Mouse (Mus musculus): ENCODE results near the gene Trim59.
"Not testable (repeated sequence)": the region's sequence is repeated elsewhere in the genome, so short reads cannot be mapped to it uniquely, and the experiment has no call there.

Trim59 gene

DNA sequence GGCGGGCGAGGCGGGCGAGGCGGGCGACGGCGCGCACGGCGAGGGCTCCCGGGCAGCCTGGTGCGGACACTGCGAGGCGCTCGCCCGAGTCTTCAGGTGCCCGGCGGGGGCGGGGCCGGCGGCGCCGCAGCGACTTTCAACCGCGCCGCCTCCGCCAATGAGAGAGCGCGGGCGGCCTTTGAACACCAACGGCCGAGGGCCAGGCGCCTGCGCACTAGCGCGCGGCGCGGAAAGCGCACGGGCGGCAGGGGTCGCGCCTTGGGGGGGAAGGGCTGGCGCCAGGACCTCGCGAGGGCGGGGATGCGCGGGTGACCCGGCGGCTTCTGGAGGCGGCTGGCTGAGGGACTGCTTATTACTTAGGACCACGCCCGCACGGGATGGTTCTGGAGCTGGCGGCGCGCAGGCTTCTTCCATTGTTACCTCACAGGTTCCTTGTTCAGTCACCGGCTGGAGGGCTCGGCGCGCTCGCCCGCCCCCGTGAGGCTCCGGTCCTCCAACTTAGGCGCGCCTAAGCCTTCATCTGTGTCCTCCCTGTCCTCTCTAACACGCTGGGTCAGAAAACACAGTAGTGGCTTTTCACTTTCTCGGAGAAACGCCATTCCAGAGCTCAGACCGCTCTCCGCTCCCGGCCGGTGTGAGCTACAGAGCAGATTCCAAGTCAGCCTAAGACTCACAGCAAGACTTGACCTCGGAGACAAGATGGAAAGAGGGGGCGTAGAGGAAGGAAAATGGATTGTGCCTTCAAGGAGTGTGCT, at the start of gene Trim59:
Gene Trim59 (minus strand): TSS at position 111 of the 755 bp plus-strand sequence.
- DNase-seq: peak; percentile 92 to 95

GRCm38 (mm10) chr3:69064005-69064404, 19.4 kb upstream of the Trim59 start:
- DNase-seq: no peak

- DNase-seq: no peak
Measured at GRCm38 (mm10) chr3:69062764-69063163, 18.2 kb upstream of the Trim59 start.

DNA sequence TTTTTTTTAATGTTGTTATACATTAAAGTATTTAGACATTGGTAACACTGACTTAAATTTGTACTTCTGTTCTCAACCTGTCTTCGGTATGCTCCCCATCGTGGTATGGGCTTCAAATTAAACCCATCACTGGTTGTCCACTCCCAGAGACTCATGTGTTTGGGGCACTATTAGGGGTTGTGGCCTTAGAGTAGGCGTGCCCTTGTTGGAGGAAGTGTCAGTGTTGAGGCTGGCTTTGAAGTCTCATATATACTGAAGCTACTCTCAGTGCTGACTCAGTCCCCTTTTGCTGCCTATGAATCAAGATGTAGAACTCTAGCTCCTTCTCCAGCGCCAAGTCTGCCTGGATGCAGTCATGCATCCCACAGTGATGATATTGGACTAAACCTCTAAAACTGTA, 16.1 kb upstream of the Trim59 start:
- no peak for DNase-seq

GRCm38 (mm10) chr3:69055871-69056270, 11.3 kb upstream of the Trim59 start:
- no peak for DNase-seq

- DNase-seq: no peak
Measured at GRCm38 (mm10) chr3:69054760-69055432, 10.3 kb upstream of the Trim59 start.

GRCm38 (mm10) chr3:69051894-69052293, 7.3 kb upstream of the Trim59 start:
- no peak for DNase-seq

DNA sequence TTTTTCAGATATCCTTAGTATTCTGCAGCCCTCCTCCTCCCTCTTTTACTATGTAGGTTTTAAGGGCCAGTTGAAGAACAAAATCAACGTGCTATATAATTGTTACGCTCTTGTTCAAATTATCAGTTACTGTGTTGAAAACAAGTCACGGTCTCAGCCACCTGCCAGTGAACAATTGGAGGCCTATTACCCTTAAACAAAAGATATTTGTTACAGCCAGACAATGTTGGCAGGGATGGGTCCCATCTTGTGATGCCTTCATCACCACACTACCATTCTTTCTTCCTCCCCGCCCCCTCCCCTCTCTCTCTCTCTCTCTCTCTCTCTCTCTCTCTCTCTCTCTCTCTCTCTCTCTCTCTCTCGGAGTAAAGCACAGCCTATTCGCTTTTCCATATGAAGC, 4.5 kb upstream of the Trim59 start:
- no peak for DNase-seq

DNA sequence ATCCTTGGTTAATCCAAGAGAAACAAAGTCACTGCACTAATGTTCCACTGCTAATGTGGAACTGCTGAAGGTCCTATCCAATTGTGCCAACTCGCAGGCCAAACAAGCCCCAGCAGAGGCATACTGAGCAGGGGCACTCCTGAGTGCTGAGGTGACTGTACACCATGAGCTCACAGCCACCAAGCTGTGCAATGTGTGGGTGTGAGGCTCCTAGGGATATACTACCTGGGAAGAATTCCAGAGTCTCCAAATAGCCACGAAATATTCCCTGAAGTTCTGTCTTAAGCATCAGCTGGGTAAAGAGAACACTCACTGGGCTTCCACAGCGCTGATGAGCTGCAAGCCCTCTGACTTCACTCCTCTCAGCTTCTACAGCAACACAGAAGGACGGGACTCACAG, 3.1 kb upstream of the Trim59 start:
- DNase-seq: no peak

DNA sequence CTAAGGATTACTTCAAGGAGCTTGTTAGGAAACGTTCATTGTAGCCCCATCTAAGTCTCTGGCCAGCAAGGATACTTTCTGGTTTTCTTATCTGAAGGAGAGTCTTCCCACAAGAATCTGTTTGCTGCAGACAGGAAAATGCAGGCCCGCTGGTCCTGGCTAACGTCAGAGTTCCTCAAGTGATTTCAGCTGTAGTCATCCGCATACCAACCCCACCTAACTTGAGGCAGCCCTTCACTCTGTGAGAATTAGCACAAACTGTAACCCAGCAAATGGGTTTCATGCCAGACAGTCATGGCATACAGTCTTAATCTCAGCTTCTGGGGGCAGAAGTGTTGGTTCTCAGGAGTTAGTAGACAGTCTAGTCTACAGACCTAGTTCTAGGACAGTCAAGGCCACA, 2.0 kb upstream of the Trim59 start:
- no peak for DNase-seq

- DNase-seq: no peak
Measured at GRCm38 (mm10) chr3:69045750-69046149, 1.2 kb upstream of the Trim59 start.

DNA sequence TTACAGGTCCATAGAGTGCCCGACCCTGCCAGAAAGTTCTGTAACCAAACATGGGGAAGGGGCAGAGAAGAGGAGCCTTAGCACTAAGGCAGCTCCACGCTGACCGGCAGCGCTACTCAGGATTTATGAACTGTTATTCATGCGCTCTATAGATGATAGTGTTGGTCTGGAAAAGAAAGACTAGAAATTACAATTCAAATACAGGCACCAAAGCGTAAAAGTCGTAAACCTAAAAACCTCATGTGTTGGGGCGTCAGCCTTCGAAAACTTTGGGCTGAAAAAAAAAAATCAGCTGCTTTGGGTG, 797 bp upstream of the Trim59 start:
- no peak for DNase-seq

GRCm38 (mm10) chr3:69044167-69044591, 376 bp downstream of the Trim59 start:
- no peak for DNase-seq

- no peak for DNase-seq
Measured at GRCm38 (mm10) chr3:69041298-69041697, 3.3 kb downstream of the Trim59 start.

DNA sequence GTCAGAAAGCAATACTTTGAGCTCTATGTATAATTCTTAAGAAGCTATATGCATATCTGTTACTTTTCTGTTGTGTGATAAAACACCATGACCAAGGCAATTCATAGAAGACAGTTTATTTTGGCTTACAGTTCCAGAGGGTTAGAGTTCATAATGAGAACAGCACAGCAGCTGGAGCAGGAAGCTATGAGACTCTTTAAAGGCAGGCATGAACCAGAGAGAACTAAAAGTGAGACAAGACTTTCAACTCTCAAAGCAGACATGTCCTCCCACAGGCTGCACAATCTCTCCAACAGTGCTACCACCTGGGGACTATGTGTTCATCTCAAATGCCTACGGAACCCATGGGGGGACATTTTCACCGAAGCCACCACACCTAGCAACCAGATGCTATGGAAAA, 4.5 kb downstream of the Trim59 start:
- DNase-seq: no peak

DNA sequence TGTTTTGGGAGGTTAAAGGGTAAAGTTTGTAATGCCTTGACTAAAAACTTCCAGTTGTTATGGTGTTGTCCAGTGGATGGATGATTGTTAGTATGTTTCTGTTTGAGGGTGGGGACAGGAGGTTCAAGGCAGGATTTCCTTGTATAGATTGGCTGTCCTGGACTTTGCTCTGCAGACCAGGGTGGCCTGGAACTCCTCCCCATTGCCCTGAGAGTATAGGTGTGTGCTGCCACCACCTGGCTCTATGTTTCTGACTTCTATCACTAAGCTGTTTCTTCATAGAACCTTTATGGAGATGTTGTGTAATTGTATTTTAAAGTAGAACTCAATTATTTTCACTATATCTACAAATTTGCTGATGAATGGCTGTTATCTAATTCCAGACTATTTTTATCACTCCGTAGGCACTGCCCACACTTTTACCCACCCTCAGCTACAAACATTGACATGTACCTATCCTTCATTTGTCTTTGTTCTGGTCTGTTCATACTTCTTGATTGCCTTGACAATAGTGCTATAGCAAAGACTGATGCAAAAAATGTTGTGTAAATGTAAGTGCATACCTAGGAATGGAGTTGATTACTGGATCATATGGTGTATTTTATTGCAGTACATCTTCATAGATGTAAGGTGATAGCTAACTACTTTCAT, 18.3 kb downstream of the Trim59 start:
- no peak for DNase-seq

DNA sequence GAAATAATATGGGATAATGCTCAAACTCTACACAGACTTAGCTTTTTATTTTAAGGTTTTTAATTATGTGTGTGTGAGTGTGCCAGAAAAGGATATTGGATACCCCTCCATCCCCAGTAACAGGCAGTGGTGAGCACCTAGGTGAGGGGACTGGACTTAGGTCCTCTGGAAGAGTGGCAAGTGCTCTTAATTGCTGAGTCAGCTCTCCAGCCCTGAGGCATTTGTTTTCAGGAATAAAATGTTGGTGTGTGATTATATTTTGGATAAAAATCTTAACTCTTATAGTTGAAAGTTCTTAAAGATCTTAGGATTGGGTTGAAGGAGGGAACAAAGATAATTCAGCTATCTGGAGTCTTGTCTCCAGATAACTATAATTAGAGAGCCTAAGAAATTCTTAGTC, 23.8 kb downstream of the Trim59 start:
- no peak for DNase-seq

- peak; percentile 35 to 36 for DNase-seq
Measured at GRCm38 (mm10) chr3:69020285-69020684, 24.3 kb downstream of the Trim59 start.

GRCm38 (mm10) chr3:69018635-69019034, 25.9 kb downstream of the Trim59 start:
- not testable (repeated sequence) for DNase-seq

GRCm38 (mm10) chr3:69017181-69017580, 27.4 kb downstream of the Trim59 start:
- no peak for DNase-seq

DNA sequence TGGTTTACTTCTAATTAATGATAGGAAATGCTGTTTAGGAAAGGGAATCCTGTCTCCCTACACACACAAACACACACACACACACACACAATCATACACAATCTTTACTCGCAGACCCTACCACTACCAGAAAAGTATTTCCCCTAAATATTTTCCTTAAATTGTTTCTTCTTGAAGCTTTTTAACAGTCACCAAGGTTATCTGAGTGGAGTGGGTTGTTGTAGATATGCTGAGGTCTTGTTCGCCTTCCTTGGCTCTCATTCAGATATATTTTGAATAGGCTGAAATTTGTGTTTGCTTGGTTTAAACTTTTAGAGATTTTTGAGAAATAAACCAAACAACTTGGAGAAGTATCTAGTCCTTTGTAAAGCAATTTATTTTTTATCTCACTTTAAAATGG, 35.7 kb downstream of the Trim59 start:
- no peak for DNase-seq

DNA sequence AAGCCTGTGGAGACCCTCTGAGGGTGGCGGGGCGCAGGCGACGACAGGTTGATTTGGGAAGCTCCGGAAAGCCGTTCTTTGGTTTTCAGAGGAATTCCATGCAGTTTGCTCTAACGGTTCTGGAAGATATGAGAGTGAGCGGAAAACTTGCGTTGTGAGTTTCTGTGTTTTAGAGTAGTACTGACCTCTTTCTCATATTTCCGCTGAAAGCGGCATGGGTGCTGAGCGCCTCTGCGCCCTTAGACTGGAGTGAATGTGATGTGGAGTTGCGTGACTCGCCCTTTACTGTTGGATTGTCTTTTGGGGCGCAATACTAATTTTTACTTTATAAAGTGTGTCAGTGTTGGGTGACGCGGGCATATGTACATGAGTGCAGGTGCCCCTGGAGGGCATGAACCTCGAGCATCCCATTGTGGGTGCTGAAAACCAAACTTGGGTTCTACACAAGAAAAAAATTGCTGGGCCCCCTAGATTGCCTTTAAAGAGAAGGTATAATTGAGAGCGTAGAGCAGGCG, 38.3 kb downstream of the Trim59 start:
- DNase-seq: peak; percentile 55 to 62

DNA sequence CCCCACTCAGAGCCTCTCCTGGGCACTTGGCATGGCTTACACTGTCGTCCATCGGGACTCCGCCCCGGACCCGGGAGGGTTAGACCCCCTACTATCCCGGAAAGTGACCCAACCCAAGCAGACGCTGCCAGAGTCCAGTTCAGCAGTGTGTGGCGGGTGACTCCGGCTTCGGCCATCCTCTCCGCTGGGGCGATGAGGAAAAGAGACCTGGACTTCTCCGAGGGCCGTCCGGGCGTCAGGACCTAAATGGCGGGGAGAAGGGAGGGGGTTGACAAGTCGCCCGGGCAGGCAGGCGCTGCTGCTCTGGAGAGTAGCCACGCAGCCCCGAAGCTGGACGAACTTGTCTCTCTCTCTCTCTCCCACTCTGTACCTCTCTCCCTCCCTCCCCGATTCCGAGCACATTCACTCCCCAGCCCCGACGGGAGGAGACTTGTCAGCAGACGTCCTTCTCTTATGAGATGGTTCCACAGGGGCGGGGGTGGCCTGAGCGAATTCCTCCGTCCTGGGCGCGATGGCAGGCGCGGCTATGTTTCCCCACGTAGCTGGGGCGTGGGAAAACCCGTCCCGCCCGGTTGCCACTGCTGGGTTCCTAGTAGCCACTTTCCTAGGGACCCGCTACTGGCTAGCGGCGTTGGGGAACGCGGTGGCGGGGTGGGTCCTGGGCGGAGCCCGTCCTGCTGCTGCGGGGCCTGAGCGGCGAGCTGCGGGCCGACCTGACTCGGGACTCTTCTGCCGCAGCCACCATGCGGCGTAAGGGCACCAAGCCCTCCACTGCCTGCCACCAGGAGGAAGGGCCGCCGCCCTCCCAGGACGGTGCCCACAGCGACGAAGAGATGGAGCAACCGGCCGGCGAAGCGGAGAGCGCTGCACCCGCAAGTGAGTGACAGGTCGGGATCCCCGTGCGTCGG, 39.0 kb downstream of the Trim59 start:
- peak; percentile 66 to 72 for DNase-seq

All from thymus, postnatal 36 days (tissue).